Mouse (Mus musculus) left cerebral cortex, adult 18-20 months (tissue): Measurements from ENCODE around the gene Cab39l. TPM values are rescaled to one million over a fixed set of nuclear protein-coding genes. Genes with fewer than 3 reads are reported as not detected.

Experiments
- DNase-seq, 2 experiments: peaks; one replicate each; pipeline ENCODE4 v3.0.0; 2021 to 2022; ENCODE audit warnings: low spot score in 2 of 2, mixed read lengths in 1 of 2
- total RNA-seq, 2 experiments: library from RNA; stranded (reverse); gene quantifications; 2 replicates each; pipeline ENCODE4 v1.2.3; 2021

Gene Cab39l
- total RNA-seq, 2 experiments from 2014 or later: 27.1 to 27.7 TPM

DNA sequence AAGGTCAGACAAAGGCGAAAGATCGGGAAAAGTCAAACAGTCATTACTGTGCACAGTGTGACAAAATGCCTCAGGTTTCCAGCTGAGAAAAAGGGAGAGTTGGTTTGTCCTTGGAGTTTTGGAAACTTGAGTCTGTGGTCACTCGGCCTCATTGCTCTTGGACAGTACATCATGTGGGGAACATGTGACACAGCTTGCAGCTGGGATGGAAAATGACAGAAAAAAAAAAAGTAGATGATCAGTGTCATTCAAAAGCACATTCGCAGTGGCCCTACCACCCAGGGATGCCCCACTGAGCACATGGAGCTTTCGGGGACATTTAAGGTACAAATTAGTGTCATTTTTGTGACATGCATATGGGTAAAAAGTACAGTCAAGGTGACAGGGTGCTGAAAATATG is 57.2 kb downstream of the Cab39l start:
- DNase-seq: no peak

- no peak for DNase-seq
Measured at GRCm38 (mm10) chr14:59504831-59505230, 64.1 kb downstream of the Cab39l start.

DNA sequence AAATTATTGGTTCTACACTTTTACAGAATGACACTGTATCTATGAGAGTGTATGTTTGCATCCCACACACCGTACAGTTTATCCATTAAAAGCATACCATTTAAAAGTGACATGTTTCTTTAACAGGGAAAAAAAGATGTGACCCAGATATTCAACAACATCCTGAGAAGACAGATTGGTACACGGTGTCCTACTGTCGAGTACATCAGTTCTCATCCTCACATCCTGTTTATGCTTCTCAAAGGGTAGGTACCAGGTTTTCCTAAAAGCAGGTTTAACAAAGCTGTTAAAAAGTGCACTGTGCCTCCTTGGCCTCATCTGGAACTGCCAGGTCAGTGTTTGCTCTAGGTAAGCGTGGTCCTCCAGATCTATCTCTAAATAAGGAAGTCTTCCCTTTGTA is 65.4 kb downstream of the Cab39l start:
- DNase-seq: no peak

GRCm38 (mm10) chr14:59513922-59514444 is 73.2 kb downstream of the Cab39l start:
- DNase-seq: no peak

- no peak for DNase-seq
Measured at GRCm38 (mm10) chr14:59525843-59526242, 85.1 kb downstream of the Cab39l start.

GRCm38 (mm10) chr14:59530801-59531200 is 90.0 kb downstream of the Cab39l start:
- DNase-seq: no peak

- DNase-seq: no peak
Measured at GRCm38 (mm10) chr14:59532986-59533385, 92.2 kb downstream of the Cab39l start.

- DNase-seq: no peak
Measured at GRCm38 (mm10) chr14:59533908-59534307, 93.1 kb downstream of the Cab39l start.

DNA sequence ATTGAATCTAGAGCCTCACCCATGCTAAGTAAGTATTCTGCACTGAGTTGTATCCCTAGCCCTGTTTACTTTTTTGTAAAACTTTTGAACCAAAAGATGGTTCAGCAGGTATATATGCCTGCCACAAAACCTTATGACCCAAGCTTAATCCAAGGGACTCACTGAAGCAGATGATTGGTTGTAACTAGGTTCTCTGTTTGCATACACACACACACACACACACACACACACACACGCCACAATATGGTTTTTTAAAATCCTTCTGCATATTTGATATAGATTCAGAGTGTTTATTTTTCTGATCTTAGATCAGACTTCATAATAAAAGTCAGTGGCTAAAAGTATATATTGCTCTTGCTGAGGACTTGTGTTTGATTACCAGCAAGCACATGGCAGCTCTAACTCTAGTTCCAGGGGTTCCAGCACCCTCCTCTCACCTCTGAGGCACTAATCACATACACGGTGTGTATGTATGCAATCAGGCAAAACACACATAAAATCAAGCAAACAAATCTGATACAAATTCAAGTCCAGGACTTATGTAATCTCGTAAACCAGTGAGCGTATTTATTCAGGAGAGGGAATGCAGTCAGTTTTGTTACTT is 97.2 kb downstream of the Cab39l start:
- DNase-seq: no peak

DNA sequence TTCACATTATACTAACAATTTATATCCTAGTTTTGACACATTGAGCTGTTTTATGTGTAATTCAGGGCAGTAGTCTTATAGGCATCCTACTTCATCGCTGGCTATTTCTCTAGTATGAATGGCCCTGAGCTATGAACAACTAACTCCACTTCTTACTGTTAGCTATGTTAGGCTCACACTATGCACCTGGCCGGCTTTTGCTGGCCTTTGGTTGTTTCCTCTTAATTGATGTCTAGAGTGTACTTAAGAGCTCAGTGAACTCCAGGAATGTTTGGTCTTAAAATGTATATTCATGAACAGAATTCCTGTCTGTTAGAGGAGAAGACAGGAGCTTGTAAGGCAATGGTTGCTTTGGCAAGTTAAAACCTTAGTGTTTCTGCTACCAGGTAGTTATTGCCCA is 99.5 kb downstream of the Cab39l start:
- no peak for DNase-seq

DNA sequence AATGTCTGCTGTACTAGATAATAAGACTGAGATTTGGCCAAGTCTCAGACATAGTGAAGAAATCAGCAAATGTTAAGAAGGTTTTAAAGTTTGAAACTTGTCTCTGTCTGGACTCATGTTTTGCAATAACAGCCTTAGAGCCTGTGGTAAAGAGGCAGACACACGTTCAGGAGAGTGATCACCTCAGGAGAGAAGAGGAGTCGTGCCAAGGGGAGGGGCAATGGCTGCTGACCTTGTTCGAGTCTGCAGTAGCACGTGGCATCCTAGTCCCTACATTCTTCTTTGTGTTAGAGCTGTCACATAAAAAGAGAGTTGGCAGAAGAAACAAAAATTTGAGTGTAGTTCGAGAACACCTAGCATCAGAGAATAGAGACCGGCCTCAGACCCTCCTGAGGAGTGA is 100.0 kb downstream of the Cab39l start:
- no peak for DNase-seq

GRCm38 (mm10) chr14:59543158-59543826 is 102.5 kb downstream of the Cab39l start:
- DNase-seq: no peak

DNA sequence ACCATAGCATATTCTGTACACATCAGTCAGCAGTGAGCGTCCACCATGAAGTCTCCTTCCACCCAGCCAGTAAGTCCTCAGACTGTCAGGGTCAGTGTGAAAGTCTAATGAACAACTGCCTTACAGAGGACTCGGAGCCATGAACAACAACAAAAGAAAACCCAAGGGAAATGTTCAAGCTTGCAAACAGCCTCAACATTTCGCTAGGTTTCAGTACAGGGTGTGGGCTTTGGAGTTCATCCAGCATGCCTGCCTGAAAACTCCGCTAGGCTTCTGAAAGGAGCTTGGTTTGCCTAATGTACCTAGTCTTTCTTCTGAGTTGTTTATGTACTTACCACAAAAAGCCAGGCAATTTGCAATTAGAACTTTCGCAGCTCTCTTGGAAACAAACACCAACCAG is 103.2 kb downstream of the Cab39l start:
- no peak for DNase-seq

DNA sequence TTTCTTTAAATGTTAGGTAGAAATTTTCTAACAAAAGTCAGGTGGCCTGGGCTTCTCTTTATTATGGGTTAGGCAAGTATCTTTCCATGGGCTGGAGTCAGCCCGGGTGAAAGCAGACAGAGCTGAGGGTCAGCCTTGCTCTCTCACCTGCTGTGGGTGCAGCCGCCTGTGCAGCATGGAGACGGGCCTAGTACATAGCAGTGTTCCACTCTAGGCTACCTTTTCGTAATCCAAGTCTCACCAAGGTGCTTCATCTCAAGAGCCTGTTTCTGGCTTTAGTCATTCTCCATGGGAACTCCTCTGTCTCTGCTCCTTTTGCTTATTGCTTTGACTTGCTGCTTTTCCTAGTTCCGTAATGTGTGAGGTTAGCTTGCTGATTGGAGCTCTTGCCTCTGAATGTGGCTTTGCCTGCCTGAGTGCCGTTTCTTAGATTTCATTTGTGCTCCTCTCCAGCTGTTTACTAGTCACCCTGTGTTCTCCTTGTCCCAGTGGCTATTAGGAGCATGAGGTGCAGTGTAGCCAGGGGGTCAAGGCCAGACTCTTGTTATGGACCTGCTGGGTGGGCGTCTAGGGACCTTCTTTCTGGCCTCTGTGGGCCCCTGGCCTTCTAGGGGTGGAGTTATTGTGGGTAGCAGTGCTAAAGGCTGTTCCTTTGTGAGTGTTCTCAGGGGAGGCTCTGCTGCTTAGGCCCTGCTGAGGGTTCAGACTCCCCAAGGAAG is 105.5 kb downstream of the Cab39l start:
- no peak for DNase-seq

DNA sequence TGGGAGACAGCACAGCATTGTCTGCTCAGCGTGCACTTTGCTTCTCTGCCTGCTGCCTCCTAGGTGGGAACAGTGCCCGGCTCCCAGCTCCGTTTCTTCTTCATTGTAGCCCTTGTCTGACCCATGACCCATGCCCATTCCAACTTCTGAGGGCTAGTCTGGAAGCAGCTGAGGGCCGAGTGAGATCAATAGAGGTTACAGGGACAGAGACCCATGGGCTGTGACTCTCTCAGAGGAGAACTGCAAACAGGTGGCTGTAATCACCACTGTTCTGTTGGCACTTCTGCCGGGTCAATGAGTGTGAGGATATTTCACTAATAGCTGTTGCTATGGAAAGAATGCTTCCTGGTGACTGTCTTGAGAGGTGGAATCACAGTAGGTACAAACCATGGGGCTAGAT is 106.8 kb downstream of the Cab39l start:
- DNase-seq: no peak

GRCm38 (mm10) chr14:59548532-59548931 is 107.8 kb downstream of the Cab39l start:
- no peak for DNase-seq

DNA sequence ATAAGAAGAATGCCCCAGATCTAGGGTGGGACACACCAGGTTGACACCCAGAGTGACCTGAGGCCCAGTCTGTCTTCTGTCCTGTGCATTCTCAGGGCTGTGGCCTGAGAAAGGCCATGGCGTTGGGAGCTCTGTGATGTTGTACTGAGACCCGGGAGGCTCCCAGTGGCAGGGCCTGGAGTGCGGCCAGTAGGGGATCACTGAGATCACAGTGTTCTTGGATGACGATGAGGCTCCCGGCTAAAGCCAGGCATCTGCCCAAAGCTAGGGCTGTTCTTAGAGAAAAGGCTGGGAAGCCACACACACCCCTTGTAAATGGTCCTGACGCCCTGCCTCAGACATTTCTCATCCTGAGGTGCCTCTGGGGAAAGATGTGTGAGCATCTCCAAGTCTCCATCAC is 108.3 kb downstream of the Cab39l start:
- DNase-seq: peak; percentile 39 to 43

- DNase-seq: no peak
Measured at GRCm38 (mm10) chr14:59550841-59551240, 110.1 kb downstream of the Cab39l start.

GRCm38 (mm10) chr14:59551956-59552355 is 111.2 kb downstream of the Cab39l start:
- no peak for DNase-seq

DNA sequence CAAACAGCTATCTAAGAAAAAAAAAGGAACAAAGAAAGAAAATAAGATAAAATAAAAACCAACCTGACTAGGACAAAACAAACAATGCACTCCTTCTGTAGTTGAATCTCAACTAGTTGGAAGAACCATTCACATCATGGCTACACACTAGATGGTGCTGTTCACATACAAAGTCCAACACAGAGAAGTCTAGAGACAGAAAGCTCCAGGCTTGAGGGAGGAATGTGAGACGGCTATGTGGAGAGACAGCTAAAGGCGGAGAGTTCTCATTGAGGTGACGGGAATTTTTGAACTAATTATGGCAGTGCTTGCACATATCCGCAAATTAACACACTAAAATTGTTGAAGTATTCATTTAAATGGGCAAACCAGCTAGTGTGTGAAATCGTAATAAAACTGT is 113.3 kb downstream of the Cab39l start:
- no peak for DNase-seq

DNA sequence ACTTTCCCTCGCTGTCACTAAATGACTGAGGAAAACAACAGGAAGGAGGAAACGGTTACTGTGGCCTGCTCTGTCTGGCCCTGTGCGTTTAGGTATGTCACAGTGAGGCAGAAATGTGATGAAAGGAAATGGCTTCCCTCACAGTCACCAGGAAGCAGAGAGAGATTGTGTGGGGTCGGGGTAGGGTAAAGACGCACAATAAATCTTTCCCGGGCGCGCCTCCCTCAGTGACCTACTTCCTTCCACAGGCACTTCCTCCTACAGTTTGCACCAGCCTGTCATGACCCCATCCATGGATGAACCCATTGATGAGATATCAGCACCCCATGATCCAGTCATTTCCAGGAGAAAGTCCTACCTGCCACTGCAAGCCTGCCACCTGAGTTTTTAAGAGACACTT is 114.2 kb downstream of the Cab39l start:
- DNase-seq: no peak

GRCm38 (mm10) chr14:59555928-59556531 is 115.3 kb downstream of the Cab39l start:
- peak; percentile 84 to 89 for DNase-seq
